Mouse (Mus musculus) heart, postnatal 0 days (tissue): ENCODE data around the gene R3hcc1l.

Experiments used
- CTCF ChIP-seq: IDR thresholded peaks from 2 replicates; pipeline ENCODE4 v1.5.1; 2016; ENCODE audit warnings: antibody characterized with exemption, control low read depth, low read depth
- EP300 ChIP-seq: IDR thresholded peaks from 2 replicates; pipeline ENCODE4 v1.6.1; 2016; ENCODE audit warnings: antibody characterized with exemption, low read depth

GRCm38 (mm10) chr19:42595066-42595465 lies 76.5 kb downstream of the R3hcc1l start:
- no peak for TF ChIP-seq EP300
- no peak for TF ChIP-seq CTCF
